Mouse (Mus musculus) R1 (cell line): ENCODE measurements at regions not wholly inside any gene's neighbourhood (a gene's known extent, or its start where the extent isn't known, plus 50 kb on each side); places are given as distances from the start of the nearest gene placed in this dataset.

ENCODE experiments used
- DNase-seq: peaks from one replicate; pipeline ENCODE4 v3.0.0-alpha.2; 2018; ENCODE audit warnings: low read depth, low spot score

GRCm38 (mm10) chrX:76319552-76319951, 55.4 kb downstream of the Cldn34b3 start:
- peak; percentile 6 for DNase-seq
